Mouse (Mus musculus) layer of hippocampus, adult 18-20 months (tissue): ENCODE results near the gene Gm9376. TPM values are rescaled to one million over a fixed set of nuclear protein-coding genes. Genes with fewer than 3 reads are reported as not detected.

Experiments
- DNase-seq, 2 experiments: peaks; one replicate each; pipeline ENCODE4 v3.0.0; 2022; ENCODE audit warnings: low spot score in 2 of 2
- long read RNA-seq: library from polyadenylated mRNA; stranded (forward); transcript quantifications from one replicate; pipeline ENCODE4 v2.0.0, GENCODE M21; 2021
- total RNA-seq, 2 experiments: library from RNA; stranded (reverse); gene quantifications; 2 replicates each; pipeline ENCODE4 v1.2.3; 2021

Gm9376 gene
- not detected for total RNA-seq
- long read RNA-seq: 0 reads

DNA sequence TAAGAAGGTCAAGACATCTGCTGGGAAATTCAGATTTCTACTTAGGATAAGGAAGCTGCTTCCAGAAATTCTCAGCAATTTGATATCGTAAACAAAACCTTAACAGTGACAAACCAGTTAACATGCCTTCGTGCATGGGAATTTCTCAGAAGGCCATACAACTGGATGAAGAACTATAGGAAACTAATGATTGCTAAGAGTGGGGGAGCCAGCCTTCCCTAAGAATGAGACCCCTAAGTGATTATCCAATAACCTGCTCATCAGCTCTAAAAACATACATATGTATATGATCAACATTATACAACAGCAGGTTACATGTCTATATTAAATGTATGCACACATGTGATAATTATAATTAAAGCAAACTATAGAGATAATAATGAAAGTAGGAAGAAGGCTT, at the start of gene Gm9376:
TSS of gene Gm9376 (plus strand) at position 301 of the 400 bp plus-strand sequence.
- DNase-seq: no peak

DNA sequence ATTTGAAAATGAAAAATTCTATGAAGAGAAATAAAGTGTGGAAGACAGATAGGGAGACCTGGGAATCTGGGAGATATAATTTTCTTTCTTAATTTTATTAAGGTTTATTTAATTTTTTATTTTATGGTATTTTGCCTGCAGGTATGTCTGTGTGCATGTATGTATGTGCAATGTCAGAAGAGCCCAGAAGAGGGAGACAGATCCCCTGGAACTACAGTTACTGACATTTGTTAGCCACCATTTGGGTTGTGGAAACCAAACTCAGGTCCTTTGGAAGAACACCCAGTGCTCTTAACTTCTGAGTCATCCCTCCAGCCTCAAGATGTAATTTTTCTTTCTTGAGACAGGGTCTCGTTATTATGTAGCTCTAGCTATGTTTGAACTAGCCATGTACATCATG, 45.9 kb upstream of the Gm9376 start:
- no peak for DNase-seq

DNA sequence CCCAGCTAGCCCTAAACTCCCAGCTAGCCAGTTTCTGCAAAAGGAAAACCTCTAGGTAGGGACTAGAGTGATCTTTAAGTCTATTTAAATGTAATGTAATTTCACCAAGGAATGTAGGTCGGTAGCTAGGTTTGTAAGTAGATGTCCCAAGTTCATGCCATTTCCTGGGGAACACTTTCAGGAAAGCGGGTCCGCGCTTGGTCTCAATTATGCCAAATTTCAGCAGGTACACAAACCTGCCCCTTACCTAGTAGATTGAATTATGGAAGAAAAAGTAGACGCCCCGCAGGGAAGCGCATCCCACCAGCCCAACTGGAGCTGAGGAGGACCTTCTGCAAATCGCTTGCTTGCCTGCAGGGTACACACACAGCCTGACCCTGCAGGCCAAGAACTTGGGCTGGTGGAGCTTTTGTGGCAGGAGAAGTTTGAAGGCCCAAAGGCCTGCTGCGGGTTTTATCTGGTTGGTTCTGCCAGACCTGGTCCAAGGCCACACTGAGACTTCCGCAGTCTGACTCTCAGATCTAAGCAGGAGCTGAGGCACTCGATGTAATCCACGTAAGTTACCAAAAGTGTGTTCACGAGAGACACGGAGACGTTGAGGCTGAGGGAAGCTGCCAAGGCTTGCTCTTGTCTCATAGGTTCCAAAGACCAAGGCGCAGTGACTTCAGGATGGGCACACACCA, 41.6 kb upstream of the Gm9376 start:
- no peak for DNase-seq

DNA sequence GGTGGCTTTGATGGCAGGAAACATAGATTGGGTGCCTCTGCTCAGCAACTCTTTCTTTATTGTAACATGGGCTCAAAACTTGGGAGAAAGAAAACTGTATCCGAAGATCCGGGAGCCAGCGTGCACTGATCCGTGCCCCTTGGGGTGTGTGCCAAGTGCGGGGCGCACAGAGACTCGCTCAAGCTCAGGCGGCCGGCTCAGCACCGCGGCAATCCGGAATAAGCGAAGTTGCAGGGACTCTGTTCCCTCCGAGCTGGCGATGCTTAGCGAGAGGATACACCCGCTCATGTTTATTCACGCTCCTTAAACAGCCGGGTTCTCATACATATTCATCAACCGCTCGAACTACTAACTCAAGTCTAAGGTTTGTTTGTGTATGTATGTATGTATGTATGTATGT, 40.8 kb upstream of the Gm9376 start:
- DNase-seq: no peak

DNA sequence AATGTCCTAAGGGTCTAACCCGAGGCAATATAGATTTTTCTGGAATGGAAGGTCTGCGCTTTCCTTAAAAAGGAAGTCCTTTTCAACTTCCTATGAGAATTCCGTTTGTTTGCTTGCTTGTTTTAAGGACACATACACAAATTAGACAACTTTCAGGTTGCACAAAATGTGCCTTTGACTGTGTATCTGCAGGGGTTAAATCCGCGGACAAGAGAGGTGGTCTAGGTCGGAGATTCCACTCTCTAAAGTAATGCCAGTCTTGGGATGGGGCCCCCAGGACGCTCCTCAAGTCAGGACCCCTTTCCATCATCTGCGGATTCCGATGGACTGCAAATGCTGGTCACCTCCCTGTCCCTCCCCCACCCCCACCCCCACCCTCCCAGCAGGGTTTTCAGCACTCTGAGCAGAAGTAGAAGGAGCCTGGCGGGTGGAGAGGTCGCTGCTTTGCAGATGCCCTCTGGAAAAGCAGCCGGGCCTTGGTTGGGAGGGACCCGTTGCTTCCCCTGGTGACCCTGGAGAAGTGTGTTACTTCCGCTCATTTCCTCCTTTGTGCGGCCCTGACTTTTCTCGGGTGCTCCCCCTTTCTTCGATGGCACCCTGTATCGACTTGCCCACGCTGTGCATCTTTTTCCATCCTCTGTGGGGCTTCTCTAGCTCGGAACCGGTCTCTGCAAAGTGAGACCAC, 40.1 kb upstream of the Gm9376 start:
- DNase-seq: no peak

DNA sequence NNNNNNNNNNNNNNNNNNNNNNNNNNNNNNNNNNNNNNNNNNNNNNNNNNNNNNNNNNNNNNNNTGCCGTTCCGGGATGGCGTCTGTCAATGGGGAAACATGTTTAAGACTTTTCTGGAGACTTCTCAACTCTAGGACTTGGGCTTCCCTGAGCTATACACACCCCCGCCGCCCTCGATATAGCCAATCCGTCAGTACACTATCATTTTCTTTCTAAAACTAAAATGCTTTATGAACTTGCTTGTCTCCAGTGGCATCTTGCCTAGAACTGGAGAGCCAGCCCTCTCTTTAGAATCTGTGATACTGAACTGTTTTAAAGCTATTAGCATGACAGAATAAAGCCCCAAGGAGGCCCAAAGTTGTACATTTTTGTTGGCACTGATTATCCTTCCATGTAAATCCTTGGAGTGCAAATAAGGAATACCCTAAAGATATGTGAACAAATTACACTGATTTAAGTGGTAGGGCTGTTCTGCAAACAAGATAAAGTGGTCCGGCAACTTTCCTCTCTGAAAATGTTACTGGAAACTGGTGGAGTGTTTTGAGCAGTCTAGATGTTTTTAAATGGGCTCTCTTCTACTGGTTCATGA, 34.3 kb upstream of the Gm9376 start:
- peak in 1 of 2 experiments; percentile 11 for DNase-seq

DNA sequence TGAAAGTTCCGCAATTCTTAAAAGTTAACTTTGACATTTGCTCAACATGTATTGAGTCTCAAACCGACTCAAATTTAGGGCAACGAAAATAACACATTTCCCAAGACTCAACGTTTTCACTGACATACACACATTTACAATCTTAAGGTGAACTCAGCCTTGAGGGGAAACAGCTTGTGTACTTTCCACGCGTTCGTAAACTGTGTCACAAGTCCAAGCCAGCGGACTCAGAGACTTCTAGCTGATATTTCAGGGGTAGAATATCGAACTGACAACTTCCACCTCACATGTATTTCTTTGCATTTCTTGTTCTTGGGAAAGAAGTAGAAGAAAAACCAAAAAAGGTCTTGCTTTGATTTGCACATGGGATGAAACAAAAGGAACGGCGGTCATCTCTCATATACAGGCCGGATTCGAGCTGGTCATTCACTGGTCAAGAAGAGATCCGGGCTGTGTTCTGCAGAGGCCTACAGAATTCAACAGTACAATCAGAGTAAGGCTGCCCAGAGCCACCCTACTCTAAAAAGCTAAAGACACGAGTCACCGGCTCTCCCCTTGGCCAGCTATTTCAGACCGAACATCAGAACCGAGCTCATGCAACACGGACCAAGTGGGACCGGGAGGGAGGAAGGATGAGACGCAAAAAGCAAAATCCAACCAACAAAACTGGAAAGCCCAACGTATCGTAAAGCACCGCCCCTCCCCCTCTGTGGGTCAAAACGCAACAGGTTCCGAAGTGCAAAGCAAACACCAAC, 32.8 kb upstream of the Gm9376 start:
- no peak for DNase-seq

DNA sequence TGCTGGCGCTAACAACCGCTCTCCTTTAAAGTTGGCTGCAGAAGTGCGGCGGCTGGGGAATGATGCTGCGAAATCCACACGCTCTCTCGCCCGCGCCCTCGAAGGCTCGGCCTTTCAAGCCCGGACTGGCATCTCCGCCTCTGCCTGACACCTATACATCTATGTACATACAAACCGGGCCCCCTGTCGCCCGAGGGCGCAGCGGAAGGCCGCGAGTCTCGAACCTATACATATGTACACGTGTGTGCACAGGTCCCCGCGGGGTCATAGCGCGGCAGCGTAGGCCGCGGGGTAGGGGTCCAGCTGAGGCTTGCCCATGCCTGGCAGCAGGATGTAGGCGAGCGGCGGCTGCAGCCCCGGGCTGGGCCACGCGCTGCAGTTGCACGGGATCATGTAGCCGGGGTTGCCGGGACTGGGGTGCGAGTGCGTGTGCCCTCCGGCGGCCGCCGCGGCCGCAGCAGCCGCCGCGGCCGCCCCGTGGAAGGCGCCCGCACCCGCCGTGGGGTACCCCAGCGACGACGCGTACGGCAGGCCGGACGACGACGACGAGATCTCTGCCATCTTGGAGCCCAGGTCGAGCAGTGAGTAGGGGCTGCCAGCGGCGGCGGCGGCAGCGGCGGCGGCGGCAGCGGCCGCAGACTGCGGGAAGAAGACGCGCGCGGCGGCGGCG, 32.1 kb upstream of the Gm9376 start:
- no peak for DNase-seq

DNA sequence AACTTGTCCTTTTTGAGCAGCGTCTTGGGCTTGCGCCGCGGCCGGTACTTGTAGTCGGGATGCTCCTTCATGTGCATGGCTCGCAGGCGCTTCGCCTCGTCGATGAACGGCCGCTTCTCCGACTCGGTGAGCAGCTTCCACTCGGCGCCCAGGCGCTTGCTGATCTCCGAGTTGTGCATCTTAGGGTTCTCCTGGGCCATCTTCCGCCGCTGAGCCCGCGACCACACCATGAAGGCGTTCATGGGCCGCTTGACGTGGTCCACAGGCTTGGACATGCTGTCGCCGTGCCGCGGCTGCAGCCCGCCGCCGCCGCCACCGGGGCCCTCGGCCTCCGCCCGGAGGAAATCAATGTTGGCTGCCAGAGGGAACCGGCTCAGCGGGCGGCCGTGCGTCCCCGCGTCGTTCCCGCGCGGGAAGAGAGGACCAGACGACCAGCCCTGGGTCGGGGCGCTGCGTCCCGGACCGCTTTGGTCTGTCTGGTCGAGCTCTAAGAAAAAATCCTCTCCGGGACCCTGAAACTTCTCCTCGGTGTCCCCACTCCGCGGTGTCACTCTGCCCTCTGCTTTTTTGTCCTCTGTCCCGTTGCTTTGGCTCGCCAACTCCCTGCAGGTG, 31.3 kb upstream of the Gm9376 start:
- DNase-seq: no peak

DNA sequence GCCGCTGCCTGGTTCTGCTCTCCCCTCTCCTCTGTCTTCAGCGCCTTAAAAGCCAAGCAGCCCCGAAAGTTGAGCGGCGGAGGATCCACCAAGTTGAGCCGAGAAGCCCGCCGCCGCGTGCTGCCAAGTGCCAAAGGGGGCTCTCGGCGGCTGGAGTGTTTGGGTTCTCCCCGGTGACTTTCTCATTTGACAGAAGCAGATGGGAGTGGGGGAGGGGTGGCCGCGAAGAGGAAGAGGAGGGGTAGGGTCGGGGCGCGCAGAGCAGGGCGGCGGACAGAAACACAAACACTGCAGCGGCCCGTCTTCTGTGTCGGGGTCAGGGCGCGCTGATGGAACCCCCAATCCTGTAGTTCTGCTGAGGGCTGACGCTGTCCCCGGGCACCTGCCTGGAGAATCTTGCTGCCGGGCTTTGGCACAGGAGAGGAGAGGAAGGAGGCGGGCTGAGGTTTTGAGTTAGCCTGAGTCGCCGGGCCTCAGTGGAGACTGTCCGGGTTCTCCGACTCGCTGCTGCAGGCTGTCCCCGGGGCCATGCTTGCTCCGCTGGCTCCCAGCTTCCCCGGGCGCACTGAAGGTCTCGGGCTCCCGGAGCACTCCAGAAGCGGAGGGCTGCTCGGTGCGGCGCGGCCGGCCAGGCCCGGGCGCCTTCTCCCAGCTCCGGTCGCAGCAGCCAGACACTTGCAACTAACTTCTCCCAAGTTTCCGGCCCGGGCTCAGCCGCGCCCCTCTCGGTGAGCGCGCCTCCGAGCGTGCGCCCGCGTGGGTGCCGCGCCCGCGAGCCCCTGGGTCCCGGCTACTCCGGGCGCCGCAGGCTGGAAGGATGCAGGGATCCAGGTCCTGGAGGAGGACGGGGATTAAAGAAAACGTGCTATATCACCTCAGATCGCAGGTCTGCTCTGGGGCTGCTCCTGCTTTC, 30.5 kb upstream of the Gm9376 start:
- peak in 1 of 2 experiments; percentile 16 for DNase-seq

DNA sequence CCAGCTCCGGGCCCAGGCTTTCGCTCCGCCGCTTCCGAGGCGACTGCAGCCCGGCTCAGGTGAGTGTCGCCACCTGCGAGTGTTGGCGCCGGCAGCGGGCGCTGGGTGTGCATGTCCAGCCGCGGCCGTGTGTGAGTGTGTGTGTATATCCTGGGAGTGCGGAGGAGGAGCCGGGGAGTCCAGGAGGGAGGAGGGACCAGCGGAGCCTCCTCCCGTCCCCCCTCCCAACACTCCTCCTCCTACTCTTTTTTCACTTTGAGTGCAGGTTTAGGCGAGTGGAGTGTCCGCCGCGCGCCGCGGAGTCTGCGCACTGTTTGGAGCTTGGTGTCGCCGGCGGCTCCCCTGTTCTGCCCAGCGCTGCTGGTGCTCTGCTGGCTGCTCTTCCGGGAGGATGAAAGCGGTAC, 29.9 kb upstream of the Gm9376 start, which contains the start of gene Sox21:
TSS of gene Sox21 (minus strand) at position 145 of the 404 bp plus-strand sequence.
- peak in 1 of 2 experiments; percentile 57 for DNase-seq

DNA sequence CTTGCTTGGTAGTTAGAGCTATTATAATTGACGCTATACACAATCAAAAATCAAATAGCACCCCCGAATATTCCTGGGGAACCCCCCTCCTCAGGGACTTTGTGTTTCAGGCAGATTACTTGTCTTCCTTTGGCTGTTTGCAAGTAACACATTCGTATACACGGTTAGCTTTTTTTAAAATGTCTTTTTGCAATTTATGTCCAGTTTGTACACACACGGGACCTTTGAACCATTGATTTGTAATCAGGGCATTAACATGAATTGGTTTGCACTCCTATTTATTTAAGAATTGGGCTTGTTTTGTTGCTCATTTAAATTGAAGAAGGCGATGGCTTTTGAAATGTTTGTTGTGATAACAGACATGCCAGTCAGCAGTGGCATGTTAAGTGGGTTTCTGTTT, 29.0 kb upstream of the Gm9376 start:
- no peak for DNase-seq

DNA sequence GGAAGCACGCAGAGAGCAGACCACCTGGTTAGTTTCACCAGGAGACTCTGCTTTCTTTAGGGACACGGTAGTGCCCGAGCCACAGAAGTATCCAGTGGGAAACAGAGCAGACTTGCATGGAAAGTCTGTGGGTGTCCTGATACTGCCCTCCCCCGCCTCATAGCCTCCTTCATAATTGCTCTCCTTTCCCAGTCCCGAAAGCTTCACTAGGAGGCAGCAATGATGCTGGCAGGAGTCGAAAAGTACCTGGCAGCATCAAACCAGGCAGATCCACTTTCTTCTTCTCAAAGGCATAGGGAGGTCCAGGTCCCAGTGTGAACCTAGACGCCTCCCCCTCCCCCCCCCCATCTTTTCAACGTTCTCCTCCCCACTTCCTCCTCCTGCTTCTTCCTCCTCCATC, 27.4 kb upstream of the Gm9376 start:
- no peak for DNase-seq

DNA sequence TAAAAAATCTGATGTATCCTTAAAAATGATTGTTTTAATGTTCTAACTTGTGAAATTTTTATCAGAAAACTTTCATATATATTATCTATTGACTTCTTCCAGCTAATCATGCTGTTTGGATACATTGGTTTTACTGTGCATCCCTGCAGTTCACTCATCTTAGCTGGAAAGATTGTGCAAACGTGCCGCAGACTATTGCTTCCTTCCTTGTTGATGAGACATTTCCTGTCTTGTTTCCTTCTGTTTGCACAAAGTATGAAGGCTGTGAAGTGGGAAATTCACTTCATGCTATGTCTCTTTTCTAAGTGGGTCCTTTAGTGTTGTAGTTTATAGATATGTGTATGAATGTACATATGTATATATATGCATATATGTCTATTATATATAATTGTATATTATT, 25.3 kb upstream of the Gm9376 start:
- no peak for DNase-seq

DNA sequence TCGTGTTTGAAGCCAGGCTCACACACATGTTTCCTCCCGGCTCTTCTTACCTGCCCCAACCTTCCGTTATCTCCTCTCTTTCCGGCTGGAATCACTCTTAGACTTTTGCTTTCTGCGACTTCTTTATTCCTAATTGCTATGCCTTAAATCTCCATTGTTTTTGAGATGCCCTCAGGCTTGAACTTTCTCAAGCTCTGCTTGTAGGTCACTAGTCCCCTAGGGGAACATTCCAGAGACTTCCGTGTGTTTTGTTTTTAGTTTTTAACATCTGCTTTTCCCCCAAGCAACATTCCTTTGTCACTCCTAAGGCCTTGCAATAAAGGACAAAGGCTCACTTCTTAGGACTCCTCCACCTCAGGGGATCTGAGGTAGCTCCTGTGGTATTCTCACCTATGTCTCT, 13.4 kb upstream of the Gm9376 start:
- no peak for DNase-seq

DNA sequence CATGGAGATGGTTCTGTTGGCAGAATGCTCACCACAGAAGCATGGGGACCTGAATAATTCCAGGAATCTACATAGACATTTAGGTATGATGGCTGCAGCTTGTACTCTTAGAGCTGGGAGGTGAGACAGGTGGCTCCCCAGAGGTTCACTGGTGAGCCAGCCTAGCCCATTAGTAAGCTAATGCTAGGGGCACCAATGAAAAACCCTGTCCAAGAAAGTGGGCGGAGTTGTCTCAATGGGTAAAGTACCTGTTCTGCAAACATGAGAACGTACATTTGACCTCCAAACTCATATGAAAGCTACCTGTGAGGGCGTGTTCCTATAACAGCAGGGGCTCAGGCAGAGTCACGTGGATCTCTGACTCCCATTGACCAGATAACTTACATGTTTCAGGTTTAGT, 2.1 kb downstream of the Gm9376 start:
- no peak for DNase-seq

DNA sequence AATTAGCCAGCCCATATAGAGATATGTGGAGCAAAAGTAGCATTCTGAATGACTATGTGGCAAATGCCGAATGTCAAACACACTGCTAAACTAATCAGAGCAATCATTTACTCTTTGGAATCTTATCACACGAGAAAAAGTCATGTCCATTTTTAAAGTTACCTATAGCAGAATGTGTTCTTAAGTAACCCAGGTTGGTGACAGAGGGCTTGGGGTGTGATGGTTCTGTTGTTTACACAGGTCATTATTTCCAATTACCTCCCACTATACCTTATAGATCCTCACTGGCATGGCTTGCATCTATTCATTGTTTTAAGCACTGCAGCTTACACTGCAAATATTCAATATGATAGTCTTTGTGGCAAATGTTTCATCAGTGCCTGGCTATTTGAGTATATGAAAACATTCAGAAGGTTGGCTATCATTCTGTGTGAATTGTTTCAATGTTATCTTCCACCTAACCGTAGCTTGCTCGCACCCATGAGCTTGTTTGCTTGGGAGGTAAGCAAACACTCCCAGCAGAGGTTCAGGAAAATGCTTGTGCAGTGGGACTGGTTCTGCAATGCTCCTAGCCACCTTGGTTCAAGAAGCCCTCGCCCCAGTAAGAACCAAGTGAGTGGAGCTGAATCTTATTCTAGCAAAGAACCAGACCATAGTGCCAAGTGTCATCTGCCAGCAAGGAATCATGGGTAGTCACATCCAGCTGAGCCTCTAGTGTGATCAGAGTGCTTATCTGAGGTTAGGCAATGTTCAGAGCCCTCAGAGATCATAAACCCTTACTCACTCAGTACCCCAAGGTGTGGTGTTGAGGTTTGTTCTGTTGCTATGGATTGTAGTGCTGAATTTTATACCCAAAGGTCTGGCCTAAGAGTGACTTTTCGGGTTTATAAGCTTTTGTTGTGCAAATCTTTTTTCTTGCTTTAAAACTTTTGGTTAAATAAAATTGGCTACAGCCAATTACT, 6.1 kb downstream of the Gm9376 start:
- DNase-seq: no peak

DNA sequence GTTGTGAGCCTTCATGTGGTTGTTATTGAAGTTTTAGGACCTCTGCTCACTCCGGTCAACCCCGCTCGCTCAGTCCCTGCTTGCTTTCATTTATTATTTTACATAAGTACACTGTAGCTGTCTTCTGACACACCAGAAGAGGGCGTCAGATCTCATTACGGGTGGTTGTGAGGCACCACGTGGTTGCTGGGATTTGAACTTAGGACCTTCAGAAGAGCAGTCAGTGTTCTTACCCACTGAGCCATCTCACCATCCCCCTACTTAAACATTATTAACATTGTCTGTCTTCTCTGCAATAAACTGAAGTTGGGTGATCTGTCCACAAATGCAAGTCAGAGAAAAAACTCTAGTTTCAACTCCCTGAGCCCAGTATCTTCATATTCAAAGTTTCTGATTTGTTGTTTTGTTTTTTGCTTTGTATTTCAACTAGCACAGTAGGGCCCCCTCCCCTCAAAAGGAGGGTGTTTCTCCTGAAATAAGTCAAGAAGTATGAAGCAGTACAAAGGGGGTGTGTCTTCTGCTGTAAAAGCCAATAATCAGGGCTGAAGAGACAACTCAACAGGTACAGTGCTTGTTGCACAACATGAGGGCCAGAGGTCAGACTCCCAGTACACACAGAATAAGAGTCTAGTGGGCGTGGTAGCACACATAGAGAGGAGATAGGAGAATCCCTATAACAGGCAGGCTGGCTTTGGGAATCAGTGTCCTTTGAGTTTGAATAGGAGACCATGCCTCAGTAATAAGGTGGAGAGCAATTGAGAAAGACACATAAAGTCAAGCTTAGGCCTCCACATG, 11.1 kb downstream of the Gm9376 start:
- DNase-seq: no peak
